Mouse (Mus musculus): ENCODE results near the gene Tfip11. TPM values are rescaled to one million over a fixed set of nuclear protein-coding genes. Genes with fewer than 3 reads are reported as not detected.

Tfip11 gene
- polyA plus RNA-seq, 2 experiments, result 23.1 to 33.4 TPM

- 86% methylated on average over 12 of the region's 12 CpGs for WGBS
- no peak overlapping the region for H3K9ac ChIP-seq (ENCODE audit: low read depth, low read length, severe bottlenecking)
- DNase-seq (ENCODE audit: low spot score), result no peak
- H3K4me3 ChIP-seq (replicated peaks; ENCODE audit: low read length), result no peak overlapping the region
- peaks cover 64% of the 10 kb centered on the region for H3K36me3 ChIP-seq (ENCODE audit: control insufficient read depth, insufficient read depth, low read length)
- no peak for ATAC-seq (ENCODE audit: low FRiP score, low read depth)
- H3K4me1 ChIP-seq (ENCODE audit: control insufficient read depth, insufficient read depth, low read length), result no peaks in the 10 kb centered on the region
- H3K27me3 ChIP-seq (ENCODE audit: control insufficient read depth, insufficient read depth, low read length), result no peaks in the 10 kb centered on the region
- TF ChIP-seq POLR2A (IDR thresholded peaks at IDR 0.05; ENCODE audit: borderline replicate concordance, extremely low read depth, insufficient read depth, insufficient read length), result no peak
- H3K9me3 ChIP-seq (ENCODE audit: control insufficient read depth, low read length), result no peaks in the 10 kb centered on the region
- H3K4me2 ChIP-seq (replicated peaks; ENCODE audit: low read depth, low read length, severe bottlenecking), result no peak overlapping the region
- H3K27ac ChIP-seq (replicated peaks; ENCODE audit: low read depth, low read length), result no peak overlapping the region
Observed at GRCm38 (mm10) chr5:112370236-112370813, 44.2 kb downstream of the Tfip11 start.

DNA sequence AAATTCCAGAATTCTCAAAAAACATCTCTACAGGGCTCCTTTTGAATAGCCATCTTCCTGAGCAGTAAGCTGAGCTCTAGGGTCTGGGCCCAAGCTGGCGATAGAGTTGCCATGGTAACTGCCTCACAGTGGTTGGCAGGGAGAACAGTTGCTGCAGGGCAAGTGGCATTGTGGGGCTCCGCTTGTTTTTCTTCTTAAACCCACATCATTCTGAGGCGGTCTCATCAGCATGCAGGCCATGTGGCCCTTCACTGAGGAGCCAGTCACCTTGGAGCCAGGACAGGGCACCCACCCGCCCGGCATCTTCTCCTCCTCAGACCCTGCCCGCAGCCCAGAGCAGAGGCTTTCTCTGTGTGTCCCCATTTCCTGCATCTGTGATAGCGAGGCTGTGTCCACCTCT lies 45.8 kb downstream of the Tfip11 start:
- peaks cover 59% of the 10 kb centered on the region for H3K36me3 ChIP-seq (ENCODE audit: control insufficient read depth, insufficient read depth, low read length)
- DNase-seq (ENCODE audit: low spot score), result no peak
- WGBS, result 75% methylated on average over 7 of the region's 7 CpGs

DNA sequence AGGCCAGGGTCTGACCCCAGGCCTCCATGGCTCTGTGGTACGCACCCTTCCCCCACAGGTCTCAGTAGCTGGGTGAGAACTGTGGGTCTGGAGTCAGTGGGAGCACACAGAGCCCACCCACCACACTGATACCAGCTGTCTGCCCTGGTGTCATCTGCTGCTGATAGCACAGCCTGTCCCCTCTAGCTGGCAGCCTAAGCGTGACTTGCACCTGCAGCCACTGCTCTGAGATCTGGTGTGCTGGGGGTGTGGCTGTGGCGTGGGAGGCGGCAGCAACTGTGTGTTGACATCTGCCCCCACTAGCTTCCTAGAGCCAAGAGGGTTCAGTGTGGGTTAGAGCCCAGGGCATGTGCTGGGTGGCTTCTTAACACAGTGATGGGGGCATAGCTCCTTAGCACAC lies 50.0 kb downstream of the Tfip11 start:
- ATAC-seq (ENCODE audit: low FRiP score, low read depth) (no peak), DNase-seq (ENCODE audit: low spot score) (no peak)
- Histone ChIP-seq H3K27me3 (ENCODE audit: control insufficient read depth, insufficient read depth, low read length) (no peaks in the 10 kb centered on the region), H3K9me3 (ENCODE audit: control insufficient read depth, low read length) (no peaks in the 10 kb centered on the region), H3K4me1 (ENCODE audit: control insufficient read depth, insufficient read depth, low read length) (no peaks in the 10 kb centered on the region), H3K4me2 (replicated peaks; ENCODE audit: low read depth, low read length, severe bottlenecking) (no peak overlapping the region), H3K27ac (replicated peaks; ENCODE audit: low read depth, low read length) (no peak overlapping the region), H3K9ac (ENCODE audit: low read depth, low read length, severe bottlenecking) (no peak overlapping the region), H3K36me3 (ENCODE audit: control insufficient read depth, insufficient read depth, low read length) (peaks cover 50% of the 10 kb centered on the region), H3K4me3 (replicated peaks; ENCODE audit: low read length) (no peak overlapping the region)
- TF ChIP-seq POLR2A (IDR thresholded peaks at IDR 0.05; ENCODE audit: borderline replicate concordance, extremely low read depth, insufficient read depth, insufficient read length), result no peak
- 83% methylated on average over 4 of the region's 4 CpGs for WGBS

More for the DNA sequence above, 45.8 kb downstream of the Tfip11 start:
- TF ChIP-seq POLR2A (IDR thresholded peaks at IDR 0.05; ENCODE audit: borderline replicate concordance, extremely low read depth, insufficient read depth, insufficient read length), result no peak
- no peaks in the 10 kb centered on the region for H3K9me3 ChIP-seq (ENCODE audit: control insufficient read depth, low read length)
- no peak for ATAC-seq (ENCODE audit: low FRiP score, low read depth)
- no peak overlapping the region for H3K4me2 ChIP-seq (replicated peaks; ENCODE audit: low read depth, low read length, severe bottlenecking)
- H3K4me1 ChIP-seq (ENCODE audit: control insufficient read depth, insufficient read depth, low read length), result no peaks in the 10 kb centered on the region
- H3K9ac ChIP-seq (ENCODE audit: low read depth, low read length, severe bottlenecking), result no peak overlapping the region
- H3K4me3 ChIP-seq (replicated peaks; ENCODE audit: low read length), result no peak overlapping the region
- H3K27ac ChIP-seq (replicated peaks; ENCODE audit: low read depth, low read length), result no peak overlapping the region
- no peaks in the 10 kb centered on the region for H3K27me3 ChIP-seq (ENCODE audit: control insufficient read depth, insufficient read depth, low read length)

- ATAC-seq (ENCODE audit: low FRiP score, low read depth), result no peak
- H3K36me3 ChIP-seq (ENCODE audit: control insufficient read depth, insufficient read depth, low read length), result peaks cover 40% of the 10 kb centered on the region
- WGBS, result 100% methylated on average over 1 of the region's 1 CpGs
- no peak overlapping the region for H3K9ac ChIP-seq (ENCODE audit: low read depth, low read length, severe bottlenecking)
- H3K27ac ChIP-seq (replicated peaks; ENCODE audit: low read depth, low read length), result no peak overlapping the region
- H3K9me3 ChIP-seq (ENCODE audit: control insufficient read depth, low read length), result no peaks in the 10 kb centered on the region
- DNase-seq (ENCODE audit: low spot score), result no peak
- no peaks in the 10 kb centered on the region for H3K4me1 ChIP-seq (ENCODE audit: control insufficient read depth, insufficient read depth, low read length)
- TF ChIP-seq POLR2A (IDR thresholded peaks at IDR 0.05; ENCODE audit: borderline replicate concordance, extremely low read depth, insufficient read depth, insufficient read length), result no peak
- no peak overlapping the region for H3K4me2 ChIP-seq (replicated peaks; ENCODE audit: low read depth, low read length, severe bottlenecking)
- H3K4me3 ChIP-seq (replicated peaks; ENCODE audit: low read length), result no peak overlapping the region
- H3K27me3 ChIP-seq (ENCODE audit: control insufficient read depth, insufficient read depth, low read length), result no peaks in the 10 kb centered on the region
Observed at GRCm38 (mm10) chr5:112377380-112377779, 51.2 kb downstream of the Tfip11 start.

DNA sequence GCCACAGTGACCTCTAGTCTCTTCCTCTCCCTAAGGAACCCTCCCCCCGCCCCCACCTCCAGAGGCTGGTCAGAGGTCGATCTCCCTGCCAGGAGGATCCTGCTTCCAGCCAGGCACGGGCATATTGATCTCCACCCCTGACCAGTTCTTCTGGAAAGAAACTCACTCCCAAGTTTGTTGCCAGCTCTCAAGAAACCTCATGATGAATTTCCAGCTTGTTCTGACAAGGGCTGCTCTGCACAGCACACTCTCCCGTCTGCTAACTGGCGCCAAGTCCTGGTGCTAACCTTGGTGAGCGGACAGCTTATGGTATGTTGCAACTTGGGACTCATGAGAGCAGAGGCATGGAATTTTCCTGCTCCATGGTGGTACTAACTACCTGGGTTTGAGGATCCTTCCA lies 52.6 kb downstream of the Tfip11 start:
- no peak overlapping the region for H3K27ac ChIP-seq (replicated peaks; ENCODE audit: low read depth, low read length)
- ATAC-seq (ENCODE audit: low FRiP score, low read depth), result no peak
- peaks cover 32% of the 10 kb centered on the region for H3K36me3 ChIP-seq (ENCODE audit: control insufficient read depth, insufficient read depth, low read length)
- WGBS, result 87% methylated on average over 6 of the region's 6 CpGs
- H3K27me3 ChIP-seq (ENCODE audit: control insufficient read depth, insufficient read depth, low read length), result no peaks in the 10 kb centered on the region
- no peaks in the 10 kb centered on the region for H3K9me3 ChIP-seq (ENCODE audit: control insufficient read depth, low read length)
- no peak overlapping the region for H3K4me2 ChIP-seq (replicated peaks; ENCODE audit: low read depth, low read length, severe bottlenecking)
- H3K4me1 ChIP-seq (ENCODE audit: control insufficient read depth, insufficient read depth, low read length), result 0 out of 2 replicates have a peak, but pooled peaks cover 3% of the 10 kb centered on the region
- no peak overlapping the region for H3K9ac ChIP-seq (ENCODE audit: low read depth, low read length, severe bottlenecking)
- no peak overlapping the region for H3K4me3 ChIP-seq (replicated peaks; ENCODE audit: low read length)
- TF ChIP-seq POLR2A (IDR thresholded peaks at IDR 0.05; ENCODE audit: borderline replicate concordance, extremely low read depth, insufficient read depth, insufficient read length), result no peak
- DNase-seq (ENCODE audit: low spot score), result no peak
